Mouse (Mus musculus) heart, adult 8-10 months (tissue): ENCODE measurements at regions not wholly inside any gene's neighbourhood (a gene's known extent, or its start where the extent isn't known, plus 50 kb on each side); places are given as distances from the start of the nearest gene placed in this dataset.
"Not testable (repeated sequence)": the region's sequence is repeated elsewhere in the genome, so short reads cannot be mapped to it uniquely, and the experiment has no call there.

Experiments
- DNase-seq: peaks from one replicate; pipeline ENCODE4 v3.0.0; 2022; ENCODE audit warnings: low spot score

- DNase-seq: no peak
These were observed 64.1 kb downstream of the 9530068E07Rik start for GRCm38 (mm10) chr11:52460190-52460780.

DNA sequence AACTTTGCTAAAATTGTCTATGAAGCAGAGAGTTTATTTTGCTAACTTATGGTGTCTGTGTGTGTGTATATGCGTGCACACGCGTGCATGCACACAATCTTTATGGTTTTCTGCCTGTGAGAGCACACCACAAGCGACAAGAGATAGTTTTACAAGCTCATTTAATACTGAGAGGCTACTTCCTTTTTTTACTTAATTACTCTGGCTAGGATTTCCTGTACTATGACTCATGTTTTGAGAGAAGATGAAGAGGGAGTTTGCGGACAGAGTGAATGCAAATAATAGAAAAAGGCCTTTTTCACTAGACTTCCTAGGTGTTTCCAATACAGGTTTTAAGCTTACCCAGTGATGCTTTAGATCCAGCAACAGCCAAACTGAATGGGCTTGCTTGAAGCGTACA is 74.9 kb downstream of the 9530068E07Rik start:
- DNase-seq: not testable (repeated sequence)

- not testable (repeated sequence) for DNase-seq
These were observed 83.9 kb downstream of the 9530068E07Rik start for GRCm38 (mm10) chr11:52480111-52480510.

- not testable (repeated sequence) for DNase-seq
These were observed 84.5 kb downstream of the 9530068E07Rik start for GRCm38 (mm10) chr11:52480694-52481093.

GRCm38 (mm10) chr11:52483534-52483933 is 87.3 kb downstream of the 9530068E07Rik start:
- not testable (repeated sequence) for DNase-seq

DNA sequence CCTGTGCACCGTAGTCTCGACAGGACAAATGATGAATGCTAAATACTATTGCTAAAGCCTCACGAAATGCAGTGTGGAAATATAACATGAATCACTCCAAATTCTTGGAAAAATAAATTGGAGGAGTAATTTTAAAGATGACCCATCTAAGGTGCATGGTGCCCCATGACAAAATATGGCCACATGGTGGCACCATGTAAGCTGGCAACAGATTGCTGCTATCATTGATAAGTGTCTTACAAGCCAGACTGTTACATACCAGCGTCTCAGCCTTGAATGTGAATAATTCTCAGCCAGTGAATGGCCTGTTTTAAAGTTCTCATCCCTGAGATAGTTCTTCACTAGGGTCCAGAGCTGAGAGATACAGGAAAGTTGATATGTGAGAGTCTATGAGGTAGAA is 92.3 kb downstream of the 9530068E07Rik start:
- DNase-seq: not testable (repeated sequence)

- no peak for DNase-seq
These were observed 97.1 kb downstream of the 9530068E07Rik start for GRCm38 (mm10) chr11:52493336-52493735.

DNA sequence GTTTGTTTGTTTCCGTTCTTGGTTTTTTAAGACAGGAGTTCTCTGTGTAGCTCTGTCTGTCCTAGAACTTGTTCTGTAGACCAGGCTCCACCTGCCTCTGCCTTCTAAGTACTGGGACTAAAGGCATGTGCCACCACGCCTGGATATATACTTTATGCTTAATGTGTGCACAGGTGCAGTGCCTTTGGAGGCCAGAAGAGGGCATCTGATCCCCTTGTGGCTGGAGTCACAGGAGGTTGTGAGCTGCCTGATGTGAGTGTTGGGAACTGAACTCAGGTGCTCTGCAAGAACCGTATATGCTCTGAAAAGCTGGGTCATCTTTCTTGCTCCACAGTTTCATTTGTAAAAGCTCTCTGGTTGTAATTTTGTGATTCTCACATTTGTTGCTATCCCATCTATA is 100.7 kb downstream of the 9530068E07Rik start:
- no peak for DNase-seq

- DNase-seq: no peak
These were observed 106.6 kb downstream of the 9530068E07Rik start for GRCm38 (mm10) chr11:52502759-52503365.

GRCm38 (mm10) chr11:52511831-52512297 is 115.6 kb downstream of the 9530068E07Rik start:
- DNase-seq: no peak

DNA sequence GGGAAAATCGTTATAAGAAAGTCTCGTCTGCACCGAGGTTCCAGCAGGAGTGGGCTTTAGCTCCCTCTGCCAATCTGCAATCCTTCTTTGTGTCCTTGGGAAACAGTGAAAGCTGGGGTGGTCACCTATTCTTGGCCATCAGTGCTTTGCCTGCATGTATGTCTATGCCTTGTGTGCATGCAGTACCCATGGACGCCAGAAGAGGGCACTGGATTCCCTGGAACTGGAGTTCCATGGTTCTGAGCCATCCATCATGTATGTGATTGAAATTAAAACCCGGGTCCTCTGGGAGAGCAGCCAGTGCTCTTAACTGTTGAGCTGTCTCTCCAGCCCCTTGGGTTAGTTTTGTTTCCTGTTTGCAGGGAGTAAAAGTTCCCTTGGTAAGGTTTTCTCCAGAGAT is 121.1 kb downstream of the 9530068E07Rik start:
- DNase-seq: no peak

GRCm38 (mm10) chr11:52519877-52520276 is 123.6 kb downstream of the 9530068E07Rik start:
- no peak for DNase-seq

- DNase-seq: peak; percentile 13
These were observed 125.7 kb downstream of the 9530068E07Rik start for GRCm38 (mm10) chr11:52521879-52522278.

DNA sequence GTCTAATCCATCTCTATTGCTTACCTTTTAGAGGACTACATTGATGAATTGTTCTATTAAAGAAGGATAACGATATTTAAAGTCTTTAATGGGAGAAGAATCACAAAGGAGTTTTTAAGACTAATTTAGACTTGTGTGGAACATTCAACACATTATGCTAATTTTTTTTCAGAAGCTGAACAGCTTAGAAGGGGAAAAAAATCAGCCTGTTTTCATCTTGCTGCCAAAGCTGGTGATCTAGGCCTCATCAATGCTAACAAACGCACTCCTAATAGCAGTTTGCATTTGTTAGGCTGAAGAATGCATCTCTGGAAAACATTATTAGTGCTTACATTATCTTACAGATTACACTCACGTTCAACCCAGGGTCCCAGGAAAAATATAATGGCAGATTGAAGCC is 126.2 kb downstream of the 9530068E07Rik start:
- no peak for DNase-seq

DNA sequence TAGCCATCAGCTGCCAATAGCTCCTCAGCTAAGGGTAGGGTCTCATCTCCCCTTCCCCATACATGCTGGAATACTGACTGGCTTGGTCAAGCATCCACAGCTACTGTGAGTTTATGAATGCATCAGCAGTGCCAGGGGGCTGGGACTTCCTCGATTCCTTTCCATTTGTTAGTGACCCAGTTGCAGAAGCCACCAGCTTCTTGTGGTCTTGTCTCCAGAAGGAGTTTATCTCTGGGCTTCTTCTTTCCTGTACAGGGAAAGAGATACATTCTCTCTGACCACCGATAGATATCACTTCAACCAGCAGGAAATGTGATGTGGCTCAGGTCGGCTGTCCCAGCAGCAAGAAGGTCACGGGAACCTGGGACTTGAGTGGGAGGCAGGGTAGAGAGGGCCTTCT is 127.0 kb downstream of the 9530068E07Rik start:
- no peak for DNase-seq

GRCm38 (mm10) chr11:52523671-52524070 is 127.4 kb downstream of the 9530068E07Rik start:
- no peak for DNase-seq

GRCm38 (mm10) chr11:52525446-52525845 is 129.2 kb downstream of the 9530068E07Rik start:
- DNase-seq: no peak

- DNase-seq: no peak
These were observed 130.1 kb downstream of the 9530068E07Rik start for GRCm38 (mm10) chr11:52526306-52526705.

GRCm38 (mm10) chr11:52533379-52533778 is 137.2 kb downstream of the 9530068E07Rik start:
- DNase-seq: no peak

DNA sequence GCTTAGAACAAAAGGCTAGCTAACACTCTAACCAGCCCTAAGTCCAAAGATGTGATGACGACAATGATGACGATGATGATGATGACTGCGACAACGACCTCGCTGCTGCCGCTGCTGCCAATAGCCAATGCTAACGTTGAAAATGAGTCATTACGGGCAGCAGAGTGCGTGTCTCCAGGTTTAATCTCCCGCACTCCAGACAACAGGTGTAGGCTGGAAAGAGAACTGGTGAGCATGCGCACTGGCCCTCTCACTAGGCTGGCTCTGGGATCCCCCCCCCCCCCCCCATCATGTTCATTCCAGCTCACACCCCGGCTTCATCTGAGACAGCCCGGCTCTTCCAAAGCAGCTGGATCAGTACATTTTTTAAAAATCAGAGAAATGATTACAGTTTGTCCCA is 138.4 kb downstream of the 9530068E07Rik start:
- no peak for DNase-seq

DNA sequence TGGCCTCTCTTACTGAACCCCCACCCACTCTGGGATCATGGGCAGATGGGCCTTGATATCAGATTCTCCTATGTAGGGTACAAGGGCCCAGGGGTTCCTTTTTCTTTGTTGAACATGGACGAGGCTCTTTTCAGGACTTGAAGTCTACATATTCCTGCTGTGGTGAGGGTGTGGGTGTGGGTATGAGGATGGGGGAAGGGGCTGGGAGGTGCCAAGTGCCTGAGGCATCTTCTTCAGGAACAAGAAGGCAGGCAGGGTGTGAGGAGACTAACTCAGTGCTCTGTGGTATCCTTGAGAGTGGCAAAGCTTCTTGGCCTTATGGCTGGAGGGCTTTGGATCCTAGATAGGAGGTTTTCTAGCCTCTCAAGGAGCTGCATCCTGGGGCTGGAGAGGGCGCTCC is 140.0 kb downstream of the 9530068E07Rik start:
- DNase-seq: no peak

GRCm38 (mm10) chr11:52536841-52537240 is 140.6 kb downstream of the 9530068E07Rik start:
- no peak for DNase-seq

- no peak for DNase-seq
These were observed 141.7 kb downstream of the 9530068E07Rik start for GRCm38 (mm10) chr11:52537819-52538435.
